Mouse (Mus musculus) liver, adult 2 months (tissue): ENCODE data around the gene Plekhg1. TPM values are rescaled to one million over a fixed set of nuclear protein-coding genes. Genes with fewer than 3 reads are reported as not detected.

ENCODE experiments used
- DNase-seq: peaks from one replicate; pipeline ENCODE4 v3.0.0-alpha.2; 2011; ENCODE audit warnings: low read depth, low spot score; ENCODE audit errors: extremely low read depth
- H3K27ac ChIP-seq: fragments of 200-500 bp; replicated peaks from 2 replicates; pipeline ENCODE4 v1.5.1; 2012; ENCODE audit warnings: low read depth, mild to moderate bottlenecking, control low read depth, inconsistent platforms, low read length; ENCODE audit not compliant: insufficient read depth
- H3K27me3 ChIP-seq: fragments of 200-500 bp; 2 replicates; pipeline ENCODE4 v1.6.1; 2012; ENCODE audit warnings: mild to moderate bottlenecking, moderate library complexity, low read length, inconsistent platforms; ENCODE audit not compliant: control insufficient read depth, insufficient read depth
- H3K36me3 ChIP-seq: fragments of 200-500 bp; 2 replicates; pipeline ENCODE4 v1.6.1; 2012; ENCODE audit warnings: low read length, inconsistent platforms; ENCODE audit not compliant: control insufficient read depth, insufficient read depth
- H3K4me1 ChIP-seq: fragments of 200-500 bp; 2 replicates; pipeline ENCODE4 v1.6.1; 2011; ENCODE audit warnings: low read length; ENCODE audit not compliant: control insufficient read depth, insufficient read depth
- H3K4me3 ChIP-seq: fragments of 200-500 bp; 2 replicates; pipeline ENCODE4 v1.5.1; 2011; ENCODE audit warnings: low read depth, mild to moderate bottlenecking, control low read depth, low read length, moderate library complexity; ENCODE audit not compliant: insufficient read depth
- H3K79me2 ChIP-seq: fragments of 200-500 bp; 2 replicates; pipeline ENCODE4 v1.6.1; 2012; ENCODE audit warnings: inconsistent platforms, mild to moderate bottlenecking, low read length, moderate library complexity; ENCODE audit not compliant: control insufficient read depth, insufficient read depth
- H3K9ac ChIP-seq: fragments of 200-500 bp; 2 replicates; pipeline ENCODE4 v1.6.1; 2012; ENCODE audit warnings: low read depth, mild to moderate bottlenecking, control low read depth, inconsistent platforms, low read length
- CTCF ChIP-seq: fragments of 200-500 bp; IDR thresholded peaks from 2 replicates; pipeline ENCODE4 v1.5.1; 2011; ENCODE audit warnings: low read depth, low read length, control low read depth
- POLR2A ChIP-seq: fragments of 200-500 bp; IDR thresholded peaks from 2 replicates; pipeline ENCODE4 v1.6.1; 2011; ENCODE audit warnings: low read length, control low read depth; ENCODE audit not compliant: insufficient read depth; ENCODE audit errors: extremely low read depth
- WGBS: fragments of 180-500 bp; shearing (Covaris S2); methylation state at CpG from one replicate; pipeline ENCODE4 v1.1.7; 2018; 5-methylcytosine and 5-hydroxymethylcytosine counted together
- polyA plus RNA-seq: library from polyadenylated mRNA; depleted of rRNA; stranded (reverse); fragments of >200 nt; gene quantifications from 2 replicates; pipeline ENCODE4 v1.2.3, GENCODE M21; 2012
- total RNA-seq: library from RNA; depleted of rRNA; stranded (reverse); fragments of >200 nt; gene quantifications from 2 replicates; pipeline ENCODE4 v1.2.3, GENCODE M21; 2014

The Plekhg1 gene
- total and polyA plus RNA-seq, 2 experiments = 1.2 to 6.0 TPM

- Histone ChIP-seq H3K4me1 (peaks cover 3% of the 10 kb centered on the region; the same call in 1 of the 2 replicates), H3K79me2 (no peaks in the 10 kb centered on the region), H3K27ac (no peak overlapping the region), H3K36me3 (no peaks in the 10 kb centered on the region), H3K4me3 (no peak overlapping the region), H3K9ac (no peak overlapping the region), H3K27me3 (no peaks in the 10 kb centered on the region)
- 62% methylated on average over 6 of the region's 6 CpGs for WGBS
- DNase-seq = no peak
- TF ChIP-seq POLR2A (no peak), CTCF (no peak)
Observed at GRCm38 (mm10) chr10:3975898-3976622, 235.9 kb downstream of the Plekhg1 start.

GRCm38 (mm10) chr10:3976623-3977010, 236.5 kb downstream of the Plekhg1 start:
- no peaks in the 10 kb centered on the region for H3K27me3 ChIP-seq
- no peak for DNase-seq
- H3K4me1 ChIP-seq = peaks cover 3% of the 10 kb centered on the region; the same call in 1 of the 2 replicates
- no peaks in the 10 kb centered on the region for H3K36me3 ChIP-seq
- H3K27ac ChIP-seq = no peak overlapping the region
- H3K79me2 ChIP-seq = no peaks in the 10 kb centered on the region
- TF ChIP-seq POLR2A (no peak), CTCF (no peak)
- no peak overlapping the region for H3K9ac ChIP-seq
- WGBS = 64% methylated on average over 4 of the region's 4 CpGs
- no peak overlapping the region for H3K4me3 ChIP-seq

GRCm38 (mm10) chr10:3978326-3978725, 238.2 kb downstream of the Plekhg1 start:
- no peaks in the 10 kb centered on the region for H3K27me3 ChIP-seq

GRCm38 (mm10) chr10:3978792-3979488, 238.8 kb downstream of the Plekhg1 start:
- peak; percentile 81 for DNase-seq
- Histone ChIP-seq H3K4me1 (peaks cover 3% of the 10 kb centered on the region), H3K27ac (no peak overlapping the region), H3K9ac (no peak overlapping the region), H3K27me3 (no peaks in the 10 kb centered on the region), H3K36me3 (no peaks in the 10 kb centered on the region), H3K4me3 (no peak overlapping the region), H3K79me2 (no peaks in the 10 kb centered on the region)
- TF ChIP-seq CTCF = no peak
- no peak for TF ChIP-seq POLR2A
- WGBS = 33% methylated on average over 5 of the region's 5 CpGs

More at GRCm38 (mm10) chr10:3978326-3978725, 238.2 kb downstream of the Plekhg1 start:
- H3K4me1 ChIP-seq = peaks cover 3% of the 10 kb centered on the region; the same call in 1 of the 2 replicates
- DNase-seq = peak; percentile 83
- no peak overlapping the region for H3K27ac ChIP-seq
- H3K79me2 ChIP-seq = no peaks in the 10 kb centered on the region
- TF ChIP-seq CTCF = no peak
- no peak for TF ChIP-seq POLR2A
- no peaks in the 10 kb centered on the region for H3K36me3 ChIP-seq
- H3K4me3 ChIP-seq = no peak overlapping the region
- no peak overlapping the region for H3K9ac ChIP-seq
- WGBS = 25% methylated on average over 3 of the region's 3 CpGs

GRCm38 (mm10) chr10:3980231-3980630, 240.1 kb downstream of the Plekhg1 start:
- Histone ChIP-seq H3K9ac (no peak overlapping the region), H3K79me2 (no peaks in the 10 kb centered on the region), H3K27me3 (no peaks in the 10 kb centered on the region), H3K36me3 (no peaks in the 10 kb centered on the region), H3K4me3 (no peak overlapping the region), H3K27ac (no peak overlapping the region), H3K4me1 (peaks cover 3% of the 10 kb centered on the region)
- 86% methylated on average over 4 of the region's 4 CpGs for WGBS
- TF ChIP-seq CTCF (no peak), POLR2A (no peak)
- no peak for DNase-seq

- no peak overlapping the region for H3K9ac ChIP-seq
- H3K27me3 ChIP-seq = no peaks in the 10 kb centered on the region
- whole genome bisulfite sequencing = 90% methylated on average over 6 of the region's 6 CpGs
- no peaks in the 10 kb centered on the region for H3K36me3 ChIP-seq
- no peak overlapping the region for H3K27ac ChIP-seq
- H3K4me1 ChIP-seq = no peaks in the 10 kb centered on the region
- H3K4me3 ChIP-seq = no peak overlapping the region
- no peaks in the 10 kb centered on the region for H3K79me2 ChIP-seq
- DNase-seq = no peak
- TF ChIP-seq CTCF (no peak), POLR2A (no peak)
Observed at GRCm38 (mm10) chr10:3990295-3990883, 250.2 kb downstream of the Plekhg1 start.
